In genomic region chr4:105914996-105915395, GRCm38 (mm10) we compare ENCODE assay signal across 8 mouse cellular contexts.
DNase-seq lines count a peak whose midpoint lies in the region; ATAC-seq and TF ChIP-seq lines count a peak whose summit lies in the region.

No protein-coding gene starts in this region.

- no peaks in the 10 kb centered on the region for H3K36me3 ChIP-seq in forebrain, postnatal 0 days (ENCODE audit: insufficient read depth)
- H3K36me3 ChIP-seq in forebrain, embryonic 12.5 days (replicated peaks): no peaks in the 10 kb centered on the region
- no peaks in the 10 kb centered on the region for H3K36me3 ChIP-seq in midbrain, embryonic 14.5 days (ENCODE audit: control insufficient read depth, insufficient read depth, low read length)
- no peaks in the 10 kb centered on the region for H3K36me3 ChIP-seq in midbrain, embryonic 13.5 days
- no peaks in the 10 kb centered on the region for H3K36me3 ChIP-seq in splenic B cell, adult 2 months (ENCODE audit: control insufficient read depth, insufficient read depth, low read length, poor library complexity, severe bottlenecking)

- WGBS in forebrain, postnatal 0 days: 41% methylated on average over 6 of the region's 6 CpGs
- 34% methylated on average over 6 of the region's 6 CpGs for WGBS in forebrain, embryonic 12.5 days
- 39% methylated on average over 6 of the region's 6 CpGs for WGBS in midbrain, embryonic 14.5 days
- 35% methylated on average over 6 of the region's 6 CpGs for WGBS in midbrain, embryonic 13.5 days

- no peaks in the 10 kb centered on the region for H3K9me3 ChIP-seq in forebrain, postnatal 0 days (ENCODE audit: low read length)
- no peaks in the 10 kb centered on the region for H3K9me3 ChIP-seq in forebrain, embryonic 12.5 days
- no peaks in the 10 kb centered on the region for H3K9me3 ChIP-seq in midbrain, embryonic 14.5 days (ENCODE audit: control insufficient read depth, low read length)
- H3K9me3 ChIP-seq in midbrain, embryonic 13.5 days: no peaks in the 10 kb centered on the region

- H3K4me2 ChIP-seq in forebrain, postnatal 0 days (ENCODE audit: low read depth): no peak overlapping the region
- no peak overlapping the region for H3K4me2 ChIP-seq in forebrain, embryonic 12.5 days
- H3K4me2 ChIP-seq in midbrain, embryonic 14.5 days (ENCODE audit: low read length): no peak overlapping the region
- no peak overlapping the region for H3K4me2 ChIP-seq in midbrain, embryonic 13.5 days (replicated peaks)

- peak; percentile 15 for DNase-seq in forebrain, postnatal 0 days
- DNase-seq in midbrain, embryonic 14.5 days: peak; percentile 61
- peak; percentile 30 to 69 for DNase-seq in adrenal gland, postnatal 36 days
- DNase-seq in kidney, postnatal 14 days: peak; percentile 47
- DNase-seq in splenic B cell, adult 2 months (ENCODE audit: low read depth, low spot score): peak; percentile 25
- DNase-seq in right cerebral cortex, postnatal 4 days: no peak

- H3K9ac ChIP-seq in forebrain, postnatal 0 days: no peak overlapping the region
- H3K9ac ChIP-seq in forebrain, embryonic 12.5 days: no peak overlapping the region
- H3K9ac ChIP-seq in midbrain, embryonic 14.5 days (replicated peaks; ENCODE audit: low read length): no peak overlapping the region
- H3K9ac ChIP-seq in midbrain, embryonic 13.5 days (replicated peaks): no peak overlapping the region

- no peak overlapping the region for H3K27ac ChIP-seq in forebrain, postnatal 0 days (ENCODE audit: low read depth, low read length)
- H3K27ac ChIP-seq in forebrain, embryonic 12.5 days: no peak overlapping the region
- H3K27ac ChIP-seq in midbrain, embryonic 14.5 days (replicated peaks; ENCODE audit: low read depth, low read length): no peak overlapping the region
- no peak overlapping the region for H3K27ac ChIP-seq in midbrain, embryonic 13.5 days

- H3K4me3 ChIP-seq in forebrain, postnatal 0 days (ENCODE audit: low read depth, low read length): no peak overlapping the region
- H3K4me3 ChIP-seq in forebrain, embryonic 12.5 days (replicated peaks): no peak overlapping the region
- H3K4me3 ChIP-seq in midbrain, embryonic 14.5 days (replicated peaks; ENCODE audit: low read depth, low read length): no peak overlapping the region
- no peak overlapping the region for H3K4me3 ChIP-seq in midbrain, embryonic 13.5 days (replicated peaks)

- TF ChIP-seq CTCF in forebrain, postnatal 0 days (IDR thresholded peaks at IDR 0.05; ENCODE audit: low read depth): peak; percentile 45

- no peaks in the 10 kb centered on the region for H3K27me3 ChIP-seq in forebrain, postnatal 0 days (ENCODE audit: insufficient read depth, low read length)
- H3K27me3 ChIP-seq in forebrain, embryonic 12.5 days: no peaks in the 10 kb centered on the region
- H3K27me3 ChIP-seq in midbrain, embryonic 14.5 days (ENCODE audit: control insufficient read depth, insufficient read depth, low read length): no peaks in the 10 kb centered on the region
- no peaks in the 10 kb centered on the region for H3K27me3 ChIP-seq in midbrain, embryonic 13.5 days
- no peaks in the 10 kb centered on the region for H3K27me3 ChIP-seq in splenic B cell, adult 2 months (ENCODE audit: control insufficient read depth, insufficient read depth, low read length, poor library complexity, severe bottlenecking)

- no peak for ATAC-seq in forebrain, postnatal 0 days
- no peak for ATAC-seq in forebrain, embryonic 12.5 days (ENCODE audit: low FRiP score)
- ATAC-seq in midbrain, embryonic 14.5 days (ENCODE audit: low FRiP score, low TSS enrichment): no peak
- no peak for ATAC-seq in midbrain, embryonic 13.5 days

- H3K4me1 ChIP-seq in forebrain, postnatal 0 days (ENCODE audit: insufficient read depth): no peaks in the 10 kb centered on the region
- no peaks in the 10 kb centered on the region for H3K4me1 ChIP-seq in forebrain, embryonic 12.5 days
- no peaks in the 10 kb centered on the region for H3K4me1 ChIP-seq in midbrain, embryonic 14.5 days (ENCODE audit: control insufficient read depth, insufficient read depth, low read length)
- H3K4me1 ChIP-seq in midbrain, embryonic 13.5 days (replicated peaks): no peaks in the 10 kb centered on the region
